Mouse (Mus musculus) kidney, postnatal 14 days (tissue): ENCODE measurements around the gene Per1.

Source experiments
- DNase-seq: peaks from one replicate; pipeline ENCODE4 v3.0.0; 2022; ENCODE audit warnings: mixed read lengths

The Per1 gene

DNA sequence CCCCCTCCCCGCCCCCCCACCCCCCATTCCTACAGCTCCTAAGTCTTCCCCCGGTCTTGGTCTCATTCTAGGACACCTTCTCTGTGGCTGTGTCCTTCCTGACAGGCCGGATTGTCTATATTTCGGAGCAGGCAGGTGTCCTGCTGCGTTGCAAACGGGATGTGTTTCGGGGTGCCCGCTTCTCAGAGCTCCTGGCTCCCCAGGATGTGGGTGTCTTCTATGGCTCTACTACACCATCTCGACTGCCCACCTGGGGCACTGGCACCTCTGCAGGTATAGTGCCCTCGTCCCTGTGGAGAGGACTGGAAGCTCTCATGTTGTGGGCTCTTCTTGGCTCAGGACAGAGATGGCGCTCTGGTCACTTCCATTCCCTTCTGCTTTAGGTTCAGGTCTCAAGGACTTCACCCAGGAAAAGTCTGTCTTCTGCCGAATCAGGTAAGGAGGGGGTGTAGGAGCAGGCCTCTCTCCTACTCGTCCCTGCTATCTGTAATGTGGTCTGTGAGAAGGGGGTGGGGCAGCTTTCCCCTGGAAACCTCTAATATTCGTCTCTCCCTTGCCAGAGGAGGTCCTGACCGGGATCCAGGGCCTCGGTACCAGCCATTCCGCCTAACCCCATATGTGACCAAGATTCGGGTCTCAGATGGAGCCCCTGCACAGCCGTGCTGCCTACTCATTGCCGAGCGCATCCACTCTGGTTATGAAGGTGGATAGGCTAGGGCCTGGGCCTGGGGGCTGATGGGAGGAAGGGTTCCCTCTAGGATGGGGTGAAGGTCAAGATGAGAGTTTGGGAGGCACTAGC lies 6.8 kb downstream of the Per1 start:
- no peak for DNase-seq

DNA sequence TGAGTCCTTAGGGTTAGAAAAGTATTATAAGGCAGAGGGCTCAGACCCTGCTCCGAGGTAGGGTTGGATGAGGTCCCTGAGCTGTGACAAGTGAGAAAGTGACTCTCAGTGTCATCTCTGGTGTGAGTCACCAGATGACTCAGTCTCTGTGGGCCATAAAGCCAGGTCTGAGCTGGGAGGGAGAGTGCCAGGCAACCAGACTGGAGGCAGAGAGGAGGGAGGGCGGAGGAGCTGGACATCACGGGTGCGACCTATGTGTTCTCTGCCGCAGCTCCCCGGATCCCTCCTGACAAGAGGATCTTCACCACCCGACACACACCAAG lies 7.3 kb downstream of the Per1 start:
- no peak for DNase-seq

DNA sequence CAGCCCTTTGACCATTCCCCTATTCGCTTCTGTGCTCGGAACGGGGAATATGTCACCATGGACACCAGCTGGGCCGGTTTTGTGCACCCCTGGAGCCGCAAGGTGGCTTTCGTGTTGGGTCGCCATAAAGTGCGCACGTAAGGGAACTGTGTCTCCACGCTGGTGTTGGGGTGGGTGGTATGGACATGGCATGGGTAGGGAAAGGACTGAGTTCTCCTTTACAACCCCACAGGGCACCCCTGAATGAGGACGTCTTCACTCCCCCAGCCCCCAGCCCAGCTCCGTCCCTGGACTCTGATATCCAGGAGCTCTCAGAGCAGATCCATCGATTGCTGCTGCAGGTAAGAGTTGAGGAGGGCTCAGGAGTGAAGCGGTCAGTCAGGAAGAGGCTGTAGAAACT lies 8.1 kb downstream of the Per1 start:
- DNase-seq: no peak

DNA sequence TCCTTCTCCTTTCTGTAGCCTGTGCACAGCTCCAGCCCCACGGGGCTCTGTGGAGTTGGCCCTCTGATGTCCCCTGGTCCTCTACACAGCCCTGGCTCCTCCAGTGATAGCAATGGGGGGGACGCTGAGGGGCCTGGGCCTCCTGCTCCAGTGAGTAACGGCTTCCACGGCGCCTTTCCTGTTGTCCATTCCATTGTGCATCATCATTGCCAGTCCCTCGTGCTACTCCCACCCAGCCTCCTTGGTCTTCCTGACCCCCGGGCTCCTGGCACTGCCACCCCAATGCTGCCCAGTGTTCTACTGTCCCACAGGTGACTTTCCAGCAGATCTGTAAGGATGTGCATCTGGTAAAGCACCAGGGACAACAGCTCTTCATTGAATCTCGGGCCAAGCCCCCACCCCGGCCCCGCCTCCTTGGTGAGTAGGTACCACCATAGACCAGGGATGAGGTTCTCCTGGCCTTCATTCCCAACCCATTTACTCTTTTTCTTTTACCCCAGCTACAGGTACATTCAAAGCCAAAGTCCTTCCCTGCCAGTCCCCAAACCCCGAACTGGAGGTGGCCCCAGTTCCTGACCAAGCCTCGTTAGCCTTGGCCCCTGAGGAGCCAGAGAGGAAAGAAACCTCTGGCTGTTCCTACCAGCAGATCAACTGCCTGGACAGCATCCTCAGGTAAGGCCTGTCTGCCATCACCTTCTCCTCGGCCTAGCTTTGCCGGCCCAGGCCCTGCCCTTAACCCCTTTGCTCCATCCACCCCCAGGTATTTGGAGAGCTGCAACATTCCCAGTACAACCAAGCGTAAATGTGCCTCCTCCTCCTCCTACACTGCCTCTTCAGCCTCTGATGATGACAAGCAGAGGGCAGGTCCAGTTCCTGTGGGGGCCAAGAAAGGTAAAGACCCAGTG lies 8.8 kb downstream of the Per1 start:
- no peak for DNase-seq

DNA sequence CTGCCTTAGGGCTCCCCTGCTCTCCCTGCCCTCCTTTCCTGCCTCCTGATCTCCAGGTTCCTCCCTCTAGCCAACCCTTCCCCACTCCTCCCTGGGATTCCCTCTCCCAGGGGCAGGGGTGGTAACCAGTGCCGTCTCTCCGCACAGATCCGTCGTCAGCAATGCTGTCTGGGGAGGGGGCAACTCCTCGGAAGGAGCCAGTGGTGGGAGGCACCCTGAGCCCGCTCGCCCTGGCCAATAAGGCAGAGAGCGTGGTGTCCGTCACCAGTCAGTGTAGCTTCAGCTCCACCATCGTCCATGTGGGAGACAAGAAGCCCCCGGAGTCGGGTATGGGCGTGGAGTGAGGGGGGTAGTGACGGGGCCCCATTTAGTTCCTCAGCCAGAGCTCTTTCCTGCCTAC lies 9.5 kb downstream of the Per1 start:
- no peak for DNase-seq

DNA sequence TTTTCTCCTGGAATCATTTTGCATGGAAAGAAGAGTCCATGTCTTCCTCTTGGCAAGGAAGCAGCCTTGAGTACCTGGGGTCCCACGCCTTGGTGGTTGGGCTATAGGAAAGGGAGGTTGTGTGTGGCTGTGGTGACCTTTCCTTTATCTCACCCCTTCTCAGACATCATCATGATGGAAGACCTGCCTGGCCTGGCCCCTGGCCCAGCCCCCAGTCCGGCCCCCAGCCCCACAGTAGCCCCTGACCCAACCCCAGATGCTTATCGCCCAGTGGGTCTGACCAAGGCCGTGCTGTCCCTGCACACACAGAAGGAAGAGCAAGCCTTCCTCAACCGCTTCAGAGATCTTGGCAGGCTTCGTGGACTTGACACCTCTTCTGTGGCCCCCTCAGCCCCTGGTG lies 10.2 kb downstream of the Per1 start:
- DNase-seq: no peak

DNA sequence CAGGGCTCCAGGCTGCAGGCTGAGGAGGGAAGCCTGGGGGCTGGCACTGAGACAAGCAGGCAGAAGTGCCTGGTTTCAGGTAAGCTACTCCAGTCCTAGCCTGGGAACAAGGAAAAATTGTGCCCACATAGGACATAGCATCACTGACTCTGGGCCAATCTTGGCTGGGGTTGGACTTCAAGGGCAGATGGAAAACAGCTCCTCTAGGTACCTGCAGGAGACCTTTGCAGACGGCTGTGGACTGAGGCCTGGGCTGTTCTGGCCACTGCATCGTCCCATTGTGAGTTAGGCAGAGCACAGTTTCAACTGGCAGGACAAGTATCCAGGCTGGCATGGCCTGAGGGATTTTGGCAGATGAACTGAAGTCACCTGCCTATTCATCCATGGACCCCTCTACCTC lies 10.8 kb downstream of the Per1 start:
- no peak for DNase-seq

DNA sequence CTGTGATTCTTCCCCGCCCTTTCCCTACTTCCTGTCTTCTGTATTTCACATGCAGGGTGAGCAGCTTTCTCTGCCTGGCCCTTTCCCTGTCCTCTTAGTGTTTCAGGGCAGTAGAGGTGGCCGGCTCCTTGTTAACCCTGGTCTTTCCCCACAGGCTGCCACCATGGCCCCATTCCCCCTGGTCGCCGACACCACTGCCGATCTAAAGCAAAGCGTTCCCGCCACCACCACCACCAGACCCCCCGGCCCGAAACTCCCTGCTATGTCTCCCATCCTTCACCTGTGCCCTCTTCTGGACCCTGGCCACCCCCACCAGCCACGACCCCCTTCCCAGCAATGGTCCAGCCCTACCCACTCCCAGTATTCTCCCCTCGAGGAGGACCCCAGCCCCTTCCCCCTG lies 11.3 kb downstream of the Per1 start:
- no peak for DNase-seq

DNA sequence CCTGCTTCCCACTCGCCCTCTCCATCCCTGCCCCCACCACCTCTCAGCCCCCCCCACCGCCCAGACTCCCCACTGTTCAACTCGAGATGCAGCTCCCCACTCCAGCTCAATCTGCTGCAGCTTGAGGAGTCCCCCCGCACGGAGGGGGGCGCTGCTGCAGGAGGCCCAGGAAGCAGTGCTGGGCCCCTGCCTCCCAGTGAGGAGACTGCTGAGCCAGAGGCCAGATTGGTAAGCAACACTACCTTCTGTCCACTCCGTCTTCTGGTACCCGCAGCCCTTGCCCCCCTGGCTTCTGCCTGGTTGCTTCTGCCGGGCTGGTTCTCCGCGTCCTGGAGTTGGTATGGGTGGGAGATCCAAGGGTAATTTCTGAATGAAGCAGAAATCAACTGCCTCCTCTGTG lies 11.8 kb downstream of the Per1 start:
- no peak for DNase-seq

DNA sequence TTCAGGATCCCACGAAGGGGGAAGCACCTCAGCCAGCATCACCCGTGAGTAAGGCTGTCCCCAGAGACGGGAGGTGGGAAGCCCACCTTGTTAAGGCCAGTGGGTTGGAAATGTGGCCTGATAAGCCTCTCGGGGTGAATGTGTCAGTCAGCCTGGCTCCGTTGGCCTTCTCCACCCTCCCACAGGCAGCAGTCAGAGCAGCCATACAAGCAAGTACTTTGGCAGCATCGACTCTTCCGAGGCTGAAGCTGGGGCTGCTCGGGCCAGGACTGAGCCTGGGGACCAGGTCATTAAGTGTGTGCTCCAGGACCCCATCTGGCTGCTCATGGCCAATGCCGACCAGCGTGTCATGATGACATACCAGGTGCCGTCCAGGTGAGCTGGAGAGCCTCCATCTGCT lies 12.7 kb downstream of the Per1 start:
- DNase-seq: no peak

DNA sequence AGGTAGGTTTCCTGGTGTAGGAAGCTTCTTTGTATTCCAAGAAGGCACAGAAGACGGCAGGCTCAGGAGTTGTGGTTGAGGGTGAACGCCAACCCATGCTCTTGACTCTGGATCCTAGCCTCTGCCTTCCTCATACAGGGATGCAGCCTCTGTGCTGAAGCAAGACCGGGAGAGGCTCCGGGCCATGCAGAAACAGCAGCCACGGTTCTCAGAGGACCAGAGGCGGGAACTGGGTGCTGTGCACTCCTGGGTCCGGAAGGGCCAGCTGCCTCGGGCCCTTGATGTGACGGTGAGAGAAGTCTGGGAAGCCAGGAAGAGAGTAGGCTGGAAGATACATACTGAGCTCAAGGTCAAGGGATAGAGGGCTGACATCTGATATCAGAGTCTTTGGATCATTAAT lies 13.2 kb downstream of the Per1 start:
- no peak for DNase-seq

DNA sequence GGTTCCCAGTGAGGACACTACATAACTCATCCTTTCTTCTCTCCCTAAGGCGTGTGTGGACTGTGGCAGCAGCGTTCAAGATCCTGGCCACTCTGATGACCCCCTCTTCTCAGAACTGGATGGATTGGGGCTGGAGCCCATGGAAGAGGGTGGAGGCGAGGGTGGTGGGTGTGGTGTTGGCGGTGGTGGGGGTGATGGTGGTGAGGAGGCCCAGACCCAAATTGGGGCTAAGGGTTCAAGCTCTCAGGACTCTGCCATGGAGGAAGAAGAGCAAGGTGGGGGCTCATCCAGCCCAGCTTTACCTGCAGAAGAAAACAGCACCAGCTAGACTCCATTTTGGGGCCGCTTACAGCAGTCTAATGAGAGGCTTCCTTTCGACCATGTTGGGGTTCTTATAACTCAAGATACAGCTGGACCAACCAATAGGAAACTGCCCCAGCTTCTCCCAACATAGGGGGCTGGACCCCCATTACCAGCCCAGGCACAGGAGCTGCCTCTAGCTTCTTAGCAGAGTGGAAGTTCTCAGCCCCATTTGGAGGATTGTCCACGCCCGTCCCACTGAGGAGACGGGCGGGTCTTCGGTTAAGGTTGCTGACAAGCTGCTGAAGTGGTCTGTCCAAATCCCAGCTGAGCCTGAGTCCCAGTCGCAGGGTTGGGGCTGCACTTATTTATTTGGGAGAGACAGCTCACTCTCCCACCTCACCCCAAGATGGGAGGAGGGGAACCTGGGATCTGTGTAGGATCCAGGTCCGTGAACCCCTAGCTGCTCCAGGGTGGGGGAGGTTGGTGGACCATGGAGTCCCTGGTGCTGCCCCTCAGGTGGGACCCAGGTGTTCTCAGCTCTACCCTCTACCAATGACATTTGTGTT lies 14.2 kb downstream of the Per1 start:
- peak; percentile 10 for DNase-seq

DNA sequence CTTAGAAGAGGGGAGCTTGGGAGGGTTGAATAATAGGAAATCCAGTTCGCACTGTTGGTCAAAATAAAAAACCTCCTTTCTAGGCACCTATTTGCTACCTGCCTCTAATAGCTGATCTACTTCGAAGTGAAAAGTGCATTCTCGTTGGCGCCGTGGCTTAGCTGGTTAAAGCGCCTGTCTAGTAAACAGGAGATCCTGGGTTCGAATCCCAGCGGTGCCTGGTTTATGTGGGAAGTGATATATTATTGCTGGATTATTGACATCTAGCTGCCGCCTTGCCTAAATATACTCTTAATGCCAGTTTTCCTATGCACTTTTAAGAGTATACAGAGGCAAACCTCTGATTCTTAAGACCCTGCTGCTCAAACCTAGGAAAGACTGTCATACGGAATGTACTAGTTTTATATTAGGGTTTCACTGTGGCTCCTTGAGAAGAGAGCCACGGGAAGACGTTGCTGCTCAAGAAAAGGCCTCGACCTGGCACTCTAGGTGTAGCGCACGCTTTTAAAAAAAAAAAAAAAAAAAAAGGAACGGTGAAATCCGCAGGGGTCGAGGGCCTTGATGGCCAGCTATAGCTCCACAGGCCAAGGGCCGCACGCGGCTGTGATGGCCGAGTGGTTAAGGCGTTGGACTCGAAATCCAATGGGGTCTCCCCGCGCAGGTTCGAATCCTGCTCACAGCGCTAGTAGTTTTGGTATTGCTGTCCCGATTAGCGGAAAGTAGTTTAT lies 15.5 kb downstream of the Per1 start:
- peak; percentile 93 for DNase-seq

DNA sequence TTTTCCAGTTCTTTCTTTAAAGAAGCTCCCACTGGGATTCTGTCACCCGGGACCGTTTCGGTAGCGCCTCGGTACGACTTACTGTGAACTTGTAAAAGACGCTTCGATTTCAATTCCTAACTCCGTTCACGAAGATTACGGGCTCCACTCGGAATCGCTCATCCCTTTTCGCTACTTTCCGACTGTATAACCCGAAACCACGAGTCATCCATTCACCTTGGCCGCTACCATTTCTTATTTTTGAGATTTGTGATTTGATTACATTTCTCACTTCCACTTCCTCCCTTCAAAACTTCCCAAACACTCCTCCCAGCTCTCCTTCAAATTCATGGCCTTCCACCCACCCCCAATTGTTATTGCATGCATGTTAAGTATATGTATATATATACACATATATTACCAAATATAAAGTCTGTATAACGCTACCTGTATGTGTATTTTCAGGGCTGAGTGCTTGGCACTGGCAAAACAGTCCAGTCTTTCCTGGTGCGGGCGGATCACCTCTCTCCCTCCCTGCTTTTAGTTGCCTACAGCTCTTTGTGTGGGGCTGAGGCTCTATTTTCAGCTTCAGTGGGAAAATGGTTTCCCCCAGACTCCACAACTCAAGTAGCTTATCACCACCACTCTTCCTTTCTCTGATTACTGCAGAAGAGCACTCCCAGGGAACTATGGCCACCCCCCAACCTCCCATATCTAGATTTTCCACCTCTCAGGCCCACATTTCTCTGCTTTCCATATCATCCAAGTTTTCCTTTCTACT lies 16.2 kb downstream of the Per1 start:
- DNase-seq: no peak

DNA sequence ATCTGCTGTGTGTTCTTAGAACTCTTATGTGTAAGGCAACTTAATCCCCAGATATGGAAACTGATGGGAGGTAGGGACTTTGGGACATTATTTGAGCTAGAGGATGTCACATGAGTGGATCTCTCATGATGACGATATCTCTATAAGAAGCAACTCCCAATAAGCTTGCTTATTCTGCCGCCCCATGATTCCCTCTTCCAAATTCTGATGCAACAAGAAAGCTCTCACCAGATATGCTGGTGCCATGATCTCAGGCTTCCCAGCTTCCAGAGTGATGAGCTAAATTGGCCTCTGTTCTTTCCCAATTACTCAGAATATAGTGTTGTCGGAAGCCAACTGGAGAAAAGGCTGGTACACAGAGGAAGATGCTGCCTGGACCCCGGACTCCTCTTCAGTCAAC lies 16.8 kb downstream of the Per1 start:
- DNase-seq: no peak

DNA sequence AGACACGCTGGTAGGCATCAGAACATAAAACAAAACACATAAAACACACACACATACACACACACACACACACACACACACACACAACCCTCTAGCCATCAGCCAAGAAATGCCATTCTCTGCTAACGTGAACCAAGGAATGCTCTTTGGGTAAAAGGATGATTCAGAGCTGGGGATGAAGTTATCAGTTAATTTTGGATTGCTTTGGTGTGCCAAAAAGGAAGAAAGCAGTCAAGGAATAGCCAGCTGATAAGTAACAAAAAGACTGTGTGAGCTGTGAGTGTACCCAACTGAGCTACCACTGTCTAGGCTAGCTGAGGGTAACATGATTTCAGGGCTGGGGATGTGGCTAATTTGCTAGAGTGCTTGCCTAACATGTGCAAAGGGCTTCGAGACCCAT lies 19.0 kb downstream of the Per1 start:
- DNase-seq: no peak

DNA sequence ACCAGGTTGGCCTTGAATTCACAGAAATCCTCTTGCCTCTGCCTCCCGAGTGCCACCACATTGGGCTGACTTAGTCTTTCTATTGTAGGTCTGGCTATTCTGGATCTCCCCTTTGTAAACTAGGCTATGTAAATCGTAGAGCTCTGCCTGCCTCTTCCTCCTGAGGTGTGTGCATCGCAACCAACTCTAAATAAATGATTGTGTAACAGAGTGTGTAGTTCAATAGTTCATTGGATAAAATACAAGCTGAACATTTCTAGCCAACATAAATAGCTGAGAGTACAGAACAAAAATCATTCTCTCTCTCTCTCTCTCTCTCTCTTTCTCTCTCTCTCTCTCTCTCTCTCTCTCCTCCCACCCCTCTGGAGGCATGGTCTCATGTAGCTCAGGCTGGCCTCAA lies 19.6 kb downstream of the Per1 start:
- DNase-seq: no peak

DNA sequence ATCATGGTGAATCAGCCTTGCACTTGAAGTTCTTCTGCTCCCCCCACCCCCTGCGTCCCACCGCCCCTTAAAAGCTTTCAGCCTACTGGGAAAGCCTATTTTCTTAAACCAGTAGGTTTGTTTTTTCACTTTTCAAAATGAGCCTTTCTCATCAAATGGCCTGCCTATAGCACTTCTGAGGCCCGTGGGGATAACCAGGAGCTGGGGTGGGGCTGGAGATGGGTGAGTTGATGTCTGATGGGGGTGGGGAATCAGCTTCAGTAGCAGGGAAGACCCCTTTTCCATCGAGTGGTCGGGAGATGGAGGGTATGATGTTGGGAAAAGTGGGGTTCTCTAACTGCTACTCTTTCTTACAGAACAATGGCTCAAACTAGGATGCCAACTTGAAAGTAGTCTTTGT lies 21.8 kb downstream of the Per1 start:
- DNase-seq: no peak

DNA sequence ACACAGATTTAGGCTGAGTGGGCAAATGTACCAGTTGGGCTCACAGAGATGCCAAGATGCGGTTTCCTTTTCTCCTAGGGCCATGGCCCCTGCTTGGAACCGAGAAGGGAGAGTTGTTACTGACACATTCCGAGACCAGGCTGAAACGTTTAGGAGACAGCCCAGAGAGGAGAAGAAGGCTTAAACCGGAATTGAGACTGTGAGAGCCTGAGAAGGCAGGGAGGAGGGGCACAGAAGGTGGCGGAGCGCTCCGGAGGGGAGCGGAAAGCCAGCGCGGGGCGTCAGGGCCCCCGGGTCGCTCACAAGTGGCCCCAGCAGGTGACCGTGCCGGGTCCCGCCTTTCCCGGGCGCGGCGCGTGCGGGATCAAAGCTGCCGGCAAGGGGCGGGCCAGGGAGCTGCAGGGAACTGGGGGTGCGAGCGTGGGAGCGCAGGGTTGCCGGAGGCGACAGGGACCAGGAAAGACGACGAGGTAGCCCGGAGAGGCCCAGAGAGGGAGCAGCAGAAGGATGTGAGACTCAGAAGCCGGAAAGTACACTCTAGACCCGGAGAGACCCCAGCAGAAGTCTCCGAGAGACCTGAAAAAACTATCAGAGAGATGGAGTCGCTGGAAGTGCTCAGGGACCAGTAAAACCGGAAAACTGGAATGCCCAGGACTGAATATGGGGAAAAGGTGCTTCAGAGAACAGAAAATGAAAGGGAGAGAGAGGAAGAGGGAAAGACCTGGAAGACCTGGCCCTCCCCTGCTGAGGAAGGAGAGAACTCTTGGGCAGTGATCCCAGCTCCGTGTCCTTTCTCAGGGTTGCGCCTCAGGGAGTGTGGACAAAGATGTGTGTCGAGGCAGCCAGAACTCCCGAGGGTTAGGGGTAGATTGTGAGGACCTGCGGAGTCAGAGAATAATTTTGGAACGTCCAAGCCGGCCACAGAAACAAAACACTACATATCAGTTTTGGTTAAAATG lies 23.0 kb downstream of the Per1 start:
- peak; percentile 75 for DNase-seq

DNA sequence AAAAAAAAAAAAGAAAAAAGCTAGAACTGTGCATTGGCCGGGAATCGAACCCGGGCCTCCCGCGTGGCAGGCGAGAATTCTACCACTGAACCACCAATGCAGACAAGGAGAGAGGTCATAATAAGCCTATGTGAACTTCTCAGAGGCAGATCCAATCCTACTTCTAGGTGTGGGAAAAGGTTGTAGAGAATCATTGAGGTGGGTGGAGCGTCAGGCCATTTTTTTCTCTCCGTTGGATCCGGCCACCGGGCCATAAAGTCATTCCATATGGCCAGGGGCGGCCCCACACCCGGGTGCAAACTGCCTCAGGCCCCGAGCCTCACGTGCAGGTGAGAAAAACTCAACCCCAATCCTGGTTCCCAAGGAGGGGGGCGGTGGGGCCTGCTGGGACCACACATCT lies 23.7 kb downstream of the Per1 start:
- peak; percentile 92 for DNase-seq
